Mouse (Mus musculus) midbrain, embryonic 15.5 days (tissue): ENCODE measurements around the gene Sh3kbp1. TPM values are rescaled to one million over a fixed set of nuclear protein-coding genes. Genes with fewer than 3 reads are reported as not detected.

ENCODE experiments used
- ATAC-seq: fragments of 200-750 bp; cut with Nextera tagmentation; replicated peaks from 2 replicates; pipeline ENCODE4 v1.8.0; 2017; ENCODE audit warnings: moderate TSS enrichment
- H3K27ac ChIP-seq: fragments of 300-500 bp; sonication (generic); 2 replicates; pipeline ENCODE4 v1.5.1; 2015; ENCODE audit warnings: mild to moderate bottlenecking, inconsistent platforms
- H3K27me3 ChIP-seq: fragments of 300-500 bp; sonication (generic); replicated peaks from 2 replicates; pipeline ENCODE4 v1.6.1; 2015; ENCODE audit warnings: inconsistent platforms
- H3K36me3 ChIP-seq: fragments of 300-500 bp; sonication (generic); replicated peaks from 2 replicates; pipeline ENCODE4 v1.6.1; 2015; ENCODE audit warnings: inconsistent platforms
- H3K4me1 ChIP-seq: fragments of 300-500 bp; sonication (generic); 2 replicates; pipeline ENCODE4 v1.6.1; 2015; ENCODE audit warnings: inconsistent platforms
- H3K4me2 ChIP-seq: fragments of 300-500 bp; sonication (generic); 2 replicates; pipeline ENCODE4 v1.6.1; 2015; ENCODE audit warnings: inconsistent platforms, mild to moderate bottlenecking, moderate library complexity
- H3K4me3 ChIP-seq: fragments of 300-500 bp; sonication (generic); 2 replicates; pipeline ENCODE4 v1.5.1; 2015; ENCODE audit warnings: mild to moderate bottlenecking, inconsistent platforms
- H3K9ac ChIP-seq: fragments of 300-500 bp; sonication (generic); 2 replicates; pipeline ENCODE4 v1.6.1; 2015; ENCODE audit warnings: mild to moderate bottlenecking, inconsistent platforms
- H3K9me3 ChIP-seq: fragments of 300-500 bp; sonication (generic); 2 replicates; pipeline ENCODE4 v1.6.1; 2016; ENCODE audit warnings: inconsistent platforms
- WGBS: fragments of 180-500 bp; shearing (Covaris S2); methylation state at CpG from one replicate; pipeline ENCODE4 v1.1.7; 2015; ENCODE audit warnings: mixed read lengths; 5-methylcytosine and 5-hydroxymethylcytosine counted together
- polyA plus RNA-seq: library from polyadenylated mRNA; unstranded; fragments of >200 nt; fragmentation: Nextera tagmentation; extraction: Ambion mirVana; gene quantifications from 2 replicates; pipeline ENCODE4 v1.2.1, GENCODE M21; 2015

Gene Sh3kbp1
- polyA plus RNA-seq, 1 experiment from 2014 or later, result 44.5 TPM

- no peak for ATAC-seq
- H3K4me1 ChIP-seq, result no peaks in the 10 kb centered on the region
- 75% methylated on average over 3 of the region's 3 CpGs for WGBS
- no peak overlapping the region for H3K9ac ChIP-seq
- H3K4me3 ChIP-seq, result no peak overlapping the region
- no peaks in the 10 kb centered on the region for H3K36me3 ChIP-seq
- no peak overlapping the region for H3K27ac ChIP-seq
- H3K27me3 ChIP-seq, result 0 out of 2 replicates have a peak, but pooled peaks cover 6% of the 10 kb centered on the region
- no peaks in the 10 kb centered on the region for H3K9me3 ChIP-seq
- H3K4me2 ChIP-seq, result no peak overlapping the region
Measured at GRCm38 (mm10) chrX:159912061-159912460, 285.0 kb downstream of the Sh3kbp1 start.

- Histone ChIP-seq H3K4me3 (no peak overlapping the region), H3K36me3 (no peaks in the 10 kb centered on the region), H3K9ac (no peak overlapping the region), H3K4me1 (no peaks in the 10 kb centered on the region), H3K27me3 (0 out of 2 replicates have a peak, but pooled peaks cover 2% of the 10 kb centered on the region), H3K9me3 (no peaks in the 10 kb centered on the region), H3K4me2 (no peak overlapping the region), H3K27ac (no peak overlapping the region)
- ATAC-seq, result no peak
- 34% methylated on average over 3 of the region's 3 CpGs for WGBS
Measured at GRCm38 (mm10) chrX:159913489-159913888, 286.4 kb downstream of the Sh3kbp1 start.

GRCm38 (mm10) chrX:159915125-159915524 is 288.1 kb downstream of the Sh3kbp1 start:
- H3K4me2 ChIP-seq, result no peak overlapping the region
- ATAC-seq, result no peak
- H3K27me3 ChIP-seq, result no peaks in the 10 kb centered on the region
- no peak overlapping the region for H3K9ac ChIP-seq
- no peak overlapping the region for H3K27ac ChIP-seq
- 28% methylated on average over 1 of the region's 1 CpGs for WGBS
- H3K4me1 ChIP-seq, result no peaks in the 10 kb centered on the region
- no peak overlapping the region for H3K4me3 ChIP-seq
- no peaks in the 10 kb centered on the region for H3K36me3 ChIP-seq
- H3K9me3 ChIP-seq, result no peaks in the 10 kb centered on the region

- Histone ChIP-seq H3K36me3 (no peaks in the 10 kb centered on the region), H3K4me2 (no peak overlapping the region), H3K4me1 (no peaks in the 10 kb centered on the region), H3K27ac (no peak overlapping the region), H3K9me3 (no peaks in the 10 kb centered on the region), H3K9ac (no peak overlapping the region), H3K4me3 (no peak overlapping the region), H3K27me3 (0 out of 2 replicates have a peak, but pooled peaks cover 2% of the 10 kb centered on the region)
- no peak for ATAC-seq
- 91% methylated on average over 6 of the region's 6 CpGs for WGBS
Measured at GRCm38 (mm10) chrX:159924759-159925158, 297.7 kb downstream of the Sh3kbp1 start.

- no peak overlapping the region for H3K9ac ChIP-seq
- ATAC-seq, result no peak
- no peaks in the 10 kb centered on the region for H3K9me3 ChIP-seq
- H3K27me3 ChIP-seq, result 0 out of 2 replicates have a peak, but pooled peaks cover 6% of the 10 kb centered on the region
- no peaks in the 10 kb centered on the region for H3K36me3 ChIP-seq
- no peak overlapping the region for H3K4me3 ChIP-seq
- H3K4me1 ChIP-seq, result no peaks in the 10 kb centered on the region
- no peak overlapping the region for H3K27ac ChIP-seq
- 53% methylated on average over 5 of the region's 5 CpGs for WGBS
- H3K4me2 ChIP-seq, result no peak overlapping the region
Measured at GRCm38 (mm10) chrX:159928165-159928564, 301.1 kb downstream of the Sh3kbp1 start.

GRCm38 (mm10) chrX:159928834-159929233 is 301.8 kb downstream of the Sh3kbp1 start:
- Histone ChIP-seq H3K4me2 (no peak overlapping the region), H3K27ac (no peak overlapping the region), H3K36me3 (no peaks in the 10 kb centered on the region), H3K4me1 (no peaks in the 10 kb centered on the region), H3K27me3 (0 out of 2 replicates have a peak, but pooled peaks cover 3% of the 10 kb centered on the region), H3K4me3 (no peak overlapping the region), H3K9ac (no peak overlapping the region), H3K9me3 (no peaks in the 10 kb centered on the region)
- no peak for ATAC-seq
- 74% methylated on average over 3 of the region's 3 CpGs for WGBS

GRCm38 (mm10) chrX:159932027-159932426 is 305.0 kb downstream of the Sh3kbp1 start:
- H3K9ac ChIP-seq, result no peak overlapping the region
- no peaks in the 10 kb centered on the region for H3K9me3 ChIP-seq
- H3K4me2 ChIP-seq, result no peak overlapping the region
- H3K27ac ChIP-seq, result no peak overlapping the region
- H3K4me1 ChIP-seq, result no peaks in the 10 kb centered on the region
- ATAC-seq, result no peak
- 0 out of 2 replicates have a peak, but pooled peaks cover 3% of the 10 kb centered on the region for H3K27me3 ChIP-seq
- no peak overlapping the region for H3K4me3 ChIP-seq
- WGBS, result 93% methylated on average over 1 of the region's 1 CpGs
- no peaks in the 10 kb centered on the region for H3K36me3 ChIP-seq

GRCm38 (mm10) chrX:159942569-159942968 is 315.5 kb downstream of the Sh3kbp1 start:
- 91% methylated on average over 2 of the region's 2 CpGs for WGBS

GRCm38 (mm10) chrX:159943586-159943985 is 316.5 kb downstream of the Sh3kbp1 start:
- Histone ChIP-seq H3K36me3 (no peaks in the 10 kb centered on the region), H3K9ac (no peak overlapping the region), H3K9me3 (no peaks in the 10 kb centered on the region), H3K4me1 (no peaks in the 10 kb centered on the region), H3K27me3 (0 out of 2 replicates have a peak, but pooled peaks cover 6% of the 10 kb centered on the region), H3K4me3 (no peak overlapping the region), H3K27ac (no peak overlapping the region), H3K4me2 (no peak overlapping the region)
- WGBS, result 82% methylated on average over 1 of the region's 1 CpGs
- ATAC-seq, result no peak

More at GRCm38 (mm10) chrX:159942569-159942968, 315.5 kb downstream of the Sh3kbp1 start:
- no peak overlapping the region for H3K4me2 ChIP-seq
- no peaks in the 10 kb centered on the region for H3K9me3 ChIP-seq
- H3K27me3 ChIP-seq, result 0 out of 2 replicates have a peak, but pooled peaks cover 6% of the 10 kb centered on the region
- no peak overlapping the region for H3K9ac ChIP-seq
- H3K4me3 ChIP-seq, result no peak overlapping the region
- no peaks in the 10 kb centered on the region for H3K36me3 ChIP-seq
- H3K27ac ChIP-seq, result no peak overlapping the region
- ATAC-seq, result no peak
- H3K4me1 ChIP-seq, result no peaks in the 10 kb centered on the region

- H3K9ac ChIP-seq, result no peak overlapping the region
- peaks cover 8% of the 10 kb centered on the region; the same call in 1 of the 2 replicates for H3K27me3 ChIP-seq
- no peaks in the 10 kb centered on the region for H3K4me1 ChIP-seq
- H3K36me3 ChIP-seq, result no peaks in the 10 kb centered on the region
- no peak overlapping the region for H3K4me2 ChIP-seq
- H3K9me3 ChIP-seq, result no peaks in the 10 kb centered on the region
- ATAC-seq, result no peak
- no peak overlapping the region for H3K4me3 ChIP-seq
- 81% methylated on average over 7 of the region's 7 CpGs for WGBS
- H3K27ac ChIP-seq, result no peak overlapping the region
Measured at GRCm38 (mm10) chrX:159953546-159954429, 326.7 kb downstream of the Sh3kbp1 start.

GRCm38 (mm10) chrX:159954430-159954779 is 327.3 kb downstream of the Sh3kbp1 start:
- H3K27me3 ChIP-seq, result peaks cover 8% of the 10 kb centered on the region; the same call in 1 of the 2 replicates
- H3K4me3 ChIP-seq, result no peak overlapping the region
- H3K36me3 ChIP-seq, result no peaks in the 10 kb centered on the region
- H3K9me3 ChIP-seq, result no peaks in the 10 kb centered on the region
- no peak overlapping the region for H3K27ac ChIP-seq
- ATAC-seq, result no peak
- H3K4me1 ChIP-seq, result no peaks in the 10 kb centered on the region
- H3K9ac ChIP-seq, result no peak overlapping the region
- 67% methylated on average over 4 of the region's 4 CpGs for WGBS
- H3K4me2 ChIP-seq, result no peak overlapping the region

GRCm38 (mm10) chrX:159955433-159955832 is 328.4 kb downstream of the Sh3kbp1 start:
- 91% methylated on average over 6 of the region's 6 CpGs for WGBS
- no peak for ATAC-seq

More at GRCm38 (mm10) chrX:159955433-159955832, 328.4 kb downstream of the Sh3kbp1 start:
- peaks cover 8% of the 10 kb centered on the region; the same call in 1 of the 2 replicates for H3K27me3 ChIP-seq
- H3K27ac ChIP-seq, result no peak overlapping the region
- no peaks in the 10 kb centered on the region for H3K4me1 ChIP-seq
- no peak overlapping the region for H3K9ac ChIP-seq
- H3K4me3 ChIP-seq, result no peak overlapping the region
- no peak overlapping the region for H3K4me2 ChIP-seq
- H3K9me3 ChIP-seq, result no peaks in the 10 kb centered on the region
- no peaks in the 10 kb centered on the region for H3K36me3 ChIP-seq
